Mouse (Mus musculus) heart, adult 2 months (tissue): ENCODE measurements at regions not wholly inside any gene's neighbourhood (a gene's known extent, or its start where the extent isn't known, plus 50 kb on each side); places are given as distances from the start of the nearest gene placed in this dataset.

ENCODE experiments used
- CTCF ChIP-seq: fragments of 200-600 bp; IDR thresholded peaks from 2 replicates; pipeline ENCODE4 v1.8.1; 2022; ENCODE audit warnings: antibody characterized with exemption, mild to moderate bottlenecking, moderate library complexity
- EP300 ChIP-seq: fragments of 200-500 bp; IDR thresholded peaks from 2 replicates; pipeline ENCODE4 v1.6.1; 2011; ENCODE audit warnings: low read depth, low read length, control low read depth; ENCODE audit not compliant: insufficient read depth
- POLR2A ChIP-seq: fragments of 200-500 bp; IDR thresholded peaks from 2 replicates; pipeline ENCODE4 v1.6.1; 2011; ENCODE audit warnings: mild to moderate bottlenecking, low read depth, low read length, control low read depth; ENCODE audit not compliant: insufficient read depth

DNA sequence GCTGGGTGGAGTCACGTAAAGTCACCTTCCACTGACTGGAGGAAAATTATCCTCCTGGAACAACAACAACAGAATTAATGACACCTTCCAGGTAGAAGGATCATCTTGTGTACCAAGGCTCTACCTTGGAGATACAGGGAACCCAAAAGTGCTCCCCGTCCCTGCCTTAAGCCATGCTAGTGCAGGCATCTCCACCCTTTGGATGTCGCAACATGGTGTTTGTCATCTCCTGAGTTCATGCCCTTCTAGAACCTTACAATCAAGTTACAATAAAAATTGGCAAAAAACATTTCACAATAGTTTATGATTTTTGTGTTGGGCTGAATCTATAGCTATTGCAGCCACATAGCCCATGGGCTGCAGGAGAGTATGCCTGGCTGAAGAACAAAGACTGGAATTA is 305.5 kb downstream of the Epha4 start:
- TF ChIP-seq CTCF, result no peak
- no peak for TF ChIP-seq POLR2A
- TF ChIP-seq EP300, result no peak
